Mouse (Mus musculus): ENCODE data around the gene Oosp1. TPM values are rescaled to one million over a fixed set of nuclear protein-coding genes. Genes with fewer than 3 reads are reported as not detected.

Oosp1 gene
- polyA plus RNA-seq, 1 experiment from 2014 or later: not detected

Other genes starting within 250 kb of the Oosp1 start
- not detected in 2 replicates for gene Ms4a4b, start 247.6 kb downstream of the Oosp1 start, polyA plus RNA-seq (2016; fragmentation: Nextera tagmentation; extraction: Ambion mirVana)
- 1.6 and 1.8 TPM in 2 replicates for gene Ms4a6c, start 221.8 kb downstream of the Oosp1 start, polyA plus RNA-seq (2016; fragmentation: Nextera tagmentation; extraction: Ambion mirVana)
- not detected in 2 replicates for gene Gm8369, start 205.2 kb downstream of the Oosp1 start, polyA plus RNA-seq (2016; fragmentation: Nextera tagmentation; extraction: Ambion mirVana)
- gene Ms4a6b, start 174.6 kb downstream of the Oosp1 start, polyA plus RNA-seq (2016; fragmentation: Nextera tagmentation; extraction: Ambion mirVana): 1.6 and 2.1 TPM in 2 replicates
- gene Ms4a4d, start 154.3 kb downstream of the Oosp1 start, polyA plus RNA-seq (2016; fragmentation: Nextera tagmentation; extraction: Ambion mirVana): not detected in 2 replicates
- 1.4 and 1.7 TPM in 2 replicates for gene Ms4a6d, start 86.3 kb downstream of the Oosp1 start, polyA plus RNA-seq (2016; fragmentation: Nextera tagmentation; extraction: Ambion mirVana)
- not detected in 2 replicates for gene Ms4a2, start 67.4 kb downstream of the Oosp1 start, polyA plus RNA-seq (2016; fragmentation: Nextera tagmentation; extraction: Ambion mirVana)
- gene Ms4a3, start 50.3 kb downstream of the Oosp1 start, polyA plus RNA-seq (2016; fragmentation: Nextera tagmentation; extraction: Ambion mirVana): not detected in 2 replicates
- gene Oosp2, start 30.6 kb downstream of the Oosp1 start, polyA plus RNA-seq (2016; fragmentation: Nextera tagmentation; extraction: Ambion mirVana): not detected in 2 replicates
- gene Oosp3, start 5.9 kb upstream of the Oosp1 start, polyA plus RNA-seq (2016; fragmentation: Nextera tagmentation; extraction: Ambion mirVana): not detected in 2 replicates
- gene Gif, start 56.4 kb upstream of the Oosp1 start, polyA plus RNA-seq (2016; fragmentation: Nextera tagmentation; extraction: Ambion mirVana): not detected in 2 replicates
- gene Mrpl16, start 79.2 kb upstream of the Oosp1 start, polyA plus RNA-seq (2016; fragmentation: Nextera tagmentation; extraction: Ambion mirVana): 43.6 and 49.0 TPM in 2 replicates
- gene Stx3, start 128.3 kb upstream of the Oosp1 start, polyA plus RNA-seq (2016; fragmentation: Nextera tagmentation; extraction: Ambion mirVana): 7.5 and 8.1 TPM in 2 replicates
- not detected in 2 replicates for gene Olfr1417, start 148.1 kb upstream of the Oosp1 start, polyA plus RNA-seq (2016; fragmentation: Nextera tagmentation; extraction: Ambion mirVana)
- not detected in 2 replicates for gene Olfr1418, start 169.9 kb upstream of the Oosp1 start, polyA plus RNA-seq (2016; fragmentation: Nextera tagmentation; extraction: Ambion mirVana)
- gene Olfr1419, start 184.0 kb upstream of the Oosp1 start, polyA plus RNA-seq (2016; fragmentation: Nextera tagmentation; extraction: Ambion mirVana): not detected in 2 replicates
- 0.06 TPM in 1 of 2 replicates, not detected in the other for gene Olfr1420, start 195.4 kb upstream of the Oosp1 start, polyA plus RNA-seq (2016; fragmentation: Nextera tagmentation; extraction: Ambion mirVana)
- 23.4 and 26.8 TPM in 2 replicates for gene Patl1, start 221.2 kb upstream of the Oosp1 start, polyA plus RNA-seq (2016; fragmentation: Nextera tagmentation; extraction: Ambion mirVana)